Mouse (Mus musculus) kidney, adult 2 months (tissue): ENCODE data around the gene Magi2.

Experiments
- CTCF ChIP-seq: fragments of 200-500 bp; conservative IDR thresholded peaks from 2 replicates; pipeline ENCODE4 v1.5.1; 2011; ENCODE audit warnings: low read depth, mild to moderate bottlenecking, control low read depth, low read length, moderate library complexity, mixed read lengths; ENCODE audit not compliant: insufficient read depth, insufficient read length
- POLR2A ChIP-seq: fragments of 200-500 bp; IDR thresholded peaks from one replicate; pipeline ENCODE4 v1.6.1; 2011; ENCODE audit warnings: low read depth, low read length, control low read depth

DNA sequence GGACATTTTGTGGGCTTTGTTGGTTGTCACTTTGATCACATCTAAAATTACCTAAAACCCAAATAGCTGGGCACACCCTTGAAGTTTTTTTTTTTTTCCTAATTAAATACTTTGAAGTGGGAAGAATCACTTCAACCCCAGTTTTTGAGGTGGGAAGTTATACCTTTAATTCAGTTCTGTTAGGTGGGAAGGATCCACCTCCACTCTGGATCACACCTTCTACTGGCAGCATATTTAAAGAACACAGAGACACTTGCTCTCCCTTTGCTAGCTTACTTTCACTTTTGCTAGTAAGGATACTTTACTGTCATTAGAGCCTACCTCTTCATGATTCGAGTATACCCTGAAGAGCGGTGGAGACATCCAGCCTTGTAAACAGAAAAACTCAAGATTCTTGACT lies 981.3 kb downstream of the Magi2 start:
- TF ChIP-seq CTCF (no peak), POLR2A (no peak)
